Mouse (Mus musculus) megakaryocyte, embryonic 14.5 days (primary cell): ENCODE measurements around the gene Myb. TPM values are rescaled to one million over a fixed set of nuclear protein-coding genes. Genes with fewer than 3 reads are reported as not detected.
A peak's percentile ranks its signal among the peaks of the same experiment; 100 is the strongest.

Source experiments
- H3K27me3 ChIP-seq: replicated peaks from 2 replicates; pipeline ENCODE3; 2012; ENCODE audit warnings: inconsistent platforms
- H3K36me3 ChIP-seq: replicated peaks from 2 replicates; pipeline ENCODE3; 2012; ENCODE audit warnings: low read length, inconsistent platforms, mixed read lengths
- H3K4me1 ChIP-seq: 2 replicates; pipeline ENCODE4 v1.6.1; 2012; ENCODE audit warnings: inconsistent platforms
- H3K4me3 ChIP-seq: replicated peaks from 2 replicates; pipeline ENCODE3; 2012; ENCODE audit warnings: moderate library complexity, mild to moderate bottlenecking, inconsistent platforms
- H3K9me3 ChIP-seq: 2 replicates; pipeline ENCODE4 v1.6.1; 2012; ENCODE audit warnings: inconsistent platforms
- FLI1 ChIP-seq: IDR thresholded peaks from 2 replicates; pipeline ENCODE4 v1.6.1; 2012; ENCODE audit warnings: low read length, inconsistent platforms, mixed read lengths
- GATA1 ChIP-seq: IDR thresholded peaks from 3 replicates; pipeline ENCODE4 v1.6.1; 2012; ENCODE audit warnings: mixed read lengths, low read length, inconsistent platforms, borderline replicate concordance
- polyA plus RNA-seq: library from polyadenylated mRNA; stranded (reverse); fragments of >175 nt; gene quantifications from 2 replicates; pipeline ENCODE4 v1.2.3, GENCODE M21; 2012; ENCODE audit warnings: low replicate concordance; ENCODE audit not compliant: insufficient read depth

Gene Myb
- polyA plus RNA-seq, 1 experiment: 2.0 TPM

DNA sequence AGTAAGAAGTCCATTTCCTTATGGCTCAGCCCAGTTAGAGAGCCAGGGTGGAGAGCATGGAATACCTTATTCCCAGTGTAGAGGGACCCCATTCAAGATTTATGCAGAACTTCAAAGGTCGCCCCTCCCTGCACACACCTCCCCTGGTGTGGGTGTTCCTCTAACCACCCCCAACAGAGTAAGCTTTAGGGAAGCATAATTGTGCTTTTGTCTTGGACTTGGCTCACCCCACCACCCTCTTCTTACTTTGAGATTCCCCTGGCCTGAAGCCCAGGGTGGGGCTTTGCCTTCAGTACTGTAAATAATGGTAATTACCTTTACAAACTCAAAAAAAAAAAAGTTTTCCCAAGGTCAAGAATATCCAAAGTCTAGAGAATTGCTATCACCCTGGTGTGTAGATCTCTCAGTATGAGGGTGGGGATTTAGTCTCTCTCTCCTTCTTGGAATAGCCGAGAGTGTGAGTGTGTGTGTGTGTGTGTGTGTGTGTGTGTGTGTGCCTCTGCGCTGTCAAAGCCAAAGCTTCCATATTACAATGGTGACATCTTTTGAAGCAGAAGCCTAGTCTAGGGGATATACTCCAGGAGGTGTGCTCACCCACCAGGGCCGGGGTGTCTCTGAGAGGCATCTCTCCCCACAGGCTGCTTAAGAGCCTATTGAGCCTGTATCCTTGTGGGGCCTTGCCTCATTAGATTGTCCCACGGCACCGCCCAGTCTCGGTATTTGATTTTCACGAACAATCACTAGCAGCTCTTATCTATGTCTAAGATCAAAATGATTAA is 69.7 kb downstream of the Myb start:
- Histone ChIP-seq H3K4me3 (no peak overlapping the region), H3K4me1 (peaks cover 11% of the 10 kb centered on the region; the same call in 1 of the 2 replicates), H3K27me3 (peaks cover 5% of the 10 kb centered on the region), H3K9me3 (peaks cover 10% of the 10 kb centered on the region), H3K36me3 (peaks cover 11% of the 10 kb centered on the region)
- TF ChIP-seq GATA1 (no peak), FLI1 (no peak)

DNA sequence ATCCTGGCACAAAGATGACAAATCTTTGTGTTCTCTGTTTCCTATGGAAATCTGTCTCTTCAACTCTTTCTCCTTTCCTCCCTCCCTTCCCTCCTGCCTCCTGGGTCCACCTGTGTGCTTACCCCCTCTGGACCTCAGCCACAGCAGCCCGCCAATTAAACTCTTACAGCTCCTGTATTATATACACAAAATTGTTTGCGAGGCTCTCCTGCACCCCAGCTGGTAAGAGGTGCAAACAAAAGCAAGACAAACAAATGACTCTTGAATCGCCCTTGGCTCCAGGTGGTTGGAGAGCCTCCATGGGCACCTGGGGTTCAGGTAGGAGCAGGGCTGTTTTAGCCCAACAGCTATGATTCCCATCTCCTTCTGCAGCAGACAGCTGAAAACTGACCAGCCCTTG is 71.2 kb downstream of the Myb start:
- TF ChIP-seq FLI1 (no peak), GATA1 (no peak)
- H3K9me3 ChIP-seq: peaks cover 10% of the 10 kb centered on the region
- H3K36me3 ChIP-seq: peaks cover 14% of the 10 kb centered on the region
- H3K4me3 ChIP-seq: no peak overlapping the region
- peaks cover 5% of the 10 kb centered on the region for H3K27me3 ChIP-seq
- H3K4me1 ChIP-seq: peaks cover 25% of the 10 kb centered on the region

DNA sequence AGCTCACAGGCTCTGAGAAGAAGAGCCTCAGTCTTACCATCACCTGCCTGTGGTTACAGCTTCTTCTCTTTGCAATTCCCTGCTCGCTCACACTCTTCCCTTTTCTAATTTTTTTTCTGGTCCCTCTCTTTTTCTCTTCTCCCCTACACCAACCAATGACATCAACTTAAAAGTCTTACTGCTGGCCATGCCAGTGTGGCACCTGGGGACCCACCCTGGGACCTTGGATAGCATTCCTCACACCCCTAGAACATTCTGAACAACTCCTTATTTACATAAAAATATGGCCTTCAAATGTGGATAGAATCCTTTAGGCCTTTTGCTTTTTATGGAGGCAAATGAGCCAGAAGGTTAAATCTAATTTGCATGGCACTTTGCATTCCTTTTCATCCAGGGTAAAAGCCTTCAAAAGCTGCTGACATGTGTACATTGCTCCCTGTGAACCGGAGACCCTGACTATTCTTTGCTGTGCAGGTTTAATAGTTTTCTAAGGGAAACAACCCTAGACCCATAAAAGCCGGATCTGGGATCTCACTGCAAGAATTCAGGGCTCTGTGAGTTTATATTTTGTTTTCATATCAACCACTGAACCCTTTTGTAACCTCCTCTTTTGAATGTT is 73.1 kb downstream of the Myb start:
- TF ChIP-seq FLI1 (no peak), GATA1 (no peak)
- H3K36me3 ChIP-seq: peaks cover 14% of the 10 kb centered on the region
- H3K9me3 ChIP-seq: peaks cover 10% of the 10 kb centered on the region
- peaks cover 5% of the 10 kb centered on the region for H3K27me3 ChIP-seq
- H3K4me3 ChIP-seq: no peak overlapping the region
- H3K4me1 ChIP-seq: peaks cover 41% of the 10 kb centered on the region

DNA sequence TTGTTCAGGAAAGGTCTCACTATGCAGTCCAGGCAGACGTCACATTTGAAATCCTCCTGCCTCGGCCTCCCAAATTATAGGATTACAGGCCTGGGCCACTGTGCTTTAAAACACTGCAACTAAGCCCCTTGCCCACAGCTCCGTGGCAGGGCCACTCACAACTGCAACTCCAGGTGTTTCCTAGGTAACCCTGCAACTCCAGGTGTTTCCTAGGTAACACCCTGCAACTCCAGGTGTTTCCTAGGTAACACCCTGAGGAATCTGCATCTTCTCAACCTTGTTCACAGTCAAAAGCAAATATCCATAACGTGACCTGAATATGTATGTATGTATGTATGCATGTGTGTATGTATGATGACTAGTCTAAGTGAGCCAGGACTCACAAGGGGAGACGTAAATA is 75.7 kb downstream of the Myb start:
- Histone ChIP-seq H3K36me3 (peaks cover 28% of the 10 kb centered on the region), H3K4me1 (peaks cover 57% of the 10 kb centered on the region)

DNA sequence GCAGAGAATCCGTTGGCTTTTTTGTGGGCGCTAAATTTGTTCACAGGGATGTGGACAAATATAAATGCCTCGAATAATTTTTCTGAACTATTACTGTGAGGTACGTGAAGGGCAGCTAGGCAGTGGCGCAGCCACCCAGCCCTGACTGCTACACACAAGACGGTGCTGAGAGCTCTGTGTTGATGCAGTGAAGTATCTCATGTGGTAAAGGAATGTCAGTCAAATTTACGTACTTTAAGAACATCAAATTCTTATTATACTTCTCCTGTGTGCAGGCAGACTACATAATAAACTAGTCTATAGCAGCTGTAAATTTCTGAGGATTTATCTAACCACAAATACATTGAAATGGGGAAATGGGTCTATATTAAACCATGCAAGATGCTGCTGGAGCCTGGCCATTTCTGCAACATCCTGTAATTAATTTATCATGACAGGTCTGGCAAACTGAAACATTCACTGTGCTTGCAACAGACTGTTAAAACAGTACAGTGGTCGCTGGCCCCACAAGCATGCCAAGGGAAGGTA is 77.3 kb downstream of the Myb start:
- Histone ChIP-seq H3K9me3 (no peaks in the 10 kb centered on the region), H3K4me1 (peaks cover 71% of the 10 kb centered on the region), H3K27me3 (no peaks in the 10 kb centered on the region), H3K4me3 (peak overlapping the region; percentile 78), H3K36me3 (peaks cover 39% of the 10 kb centered on the region)
- TF ChIP-seq GATA1 (no peak), FLI1 (no peak)

More for the DNA sequence above, 75.7 kb downstream of the Myb start:
- Histone ChIP-seq H3K27me3 (no peaks in the 10 kb centered on the region), H3K4me3 (no peak overlapping the region), H3K9me3 (peaks cover 5% of the 10 kb centered on the region)
- TF ChIP-seq GATA1 (no peak), FLI1 (no peak)

DNA sequence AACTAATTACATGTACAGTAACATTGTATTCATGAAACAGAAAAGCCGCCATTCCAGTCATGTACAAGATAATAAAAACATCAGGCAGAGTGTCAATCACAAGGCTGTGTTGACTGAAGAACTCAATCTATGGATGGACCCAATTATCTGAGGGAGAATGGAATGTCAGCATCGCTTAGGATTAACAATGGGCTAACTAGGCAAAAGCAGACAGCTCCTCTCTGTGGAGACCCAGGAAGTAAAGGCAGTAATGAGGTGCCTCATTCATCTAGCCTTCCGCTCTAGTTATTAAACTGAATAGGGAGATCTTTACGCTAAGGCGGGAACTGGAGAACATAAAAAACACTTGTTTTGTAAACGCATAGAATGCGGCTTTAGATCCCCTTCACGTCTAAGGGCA is 78.3 kb downstream of the Myb start:
- TF ChIP-seq FLI1 (no peak), GATA1 (no peak)
- no peaks in the 10 kb centered on the region for H3K27me3 ChIP-seq
- no peak overlapping the region for H3K4me3 ChIP-seq
- peaks cover 81% of the 10 kb centered on the region for H3K4me1 ChIP-seq
- H3K36me3 ChIP-seq: peaks cover 48% of the 10 kb centered on the region
- H3K9me3 ChIP-seq: no peaks in the 10 kb centered on the region

DNA sequence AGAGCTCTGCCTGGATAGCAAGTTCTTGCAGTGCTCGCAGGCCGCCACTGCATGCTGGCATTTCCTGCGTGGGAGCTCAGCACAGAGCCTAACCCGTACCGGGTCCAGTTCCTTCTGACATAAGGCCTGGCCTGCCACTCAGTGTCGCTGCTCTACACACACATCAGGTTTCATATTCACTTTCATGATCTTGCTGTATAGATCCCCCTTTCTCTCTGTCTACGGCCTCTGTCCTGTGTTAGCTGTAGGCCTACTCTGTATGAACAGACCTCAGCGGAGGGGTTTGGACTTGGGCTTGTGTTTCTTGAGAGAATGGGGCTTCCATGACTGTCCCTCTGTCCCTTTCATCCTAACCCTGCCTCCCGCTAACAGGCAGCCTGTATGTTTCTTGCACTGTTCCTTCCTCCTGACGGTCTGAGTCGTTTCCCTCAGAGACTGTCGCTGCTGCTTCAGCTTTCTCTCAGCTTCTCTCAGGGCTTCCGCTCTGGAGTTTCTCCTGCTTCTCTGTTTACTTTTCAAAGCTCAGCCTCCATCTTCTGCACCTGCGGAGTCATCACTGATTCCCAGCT is 83.5 kb downstream of the Myb start:
- Histone ChIP-seq H3K36me3 (peaks cover 42% of the 10 kb centered on the region), H3K4me3 (peak overlapping the region; percentile 89)

DNA sequence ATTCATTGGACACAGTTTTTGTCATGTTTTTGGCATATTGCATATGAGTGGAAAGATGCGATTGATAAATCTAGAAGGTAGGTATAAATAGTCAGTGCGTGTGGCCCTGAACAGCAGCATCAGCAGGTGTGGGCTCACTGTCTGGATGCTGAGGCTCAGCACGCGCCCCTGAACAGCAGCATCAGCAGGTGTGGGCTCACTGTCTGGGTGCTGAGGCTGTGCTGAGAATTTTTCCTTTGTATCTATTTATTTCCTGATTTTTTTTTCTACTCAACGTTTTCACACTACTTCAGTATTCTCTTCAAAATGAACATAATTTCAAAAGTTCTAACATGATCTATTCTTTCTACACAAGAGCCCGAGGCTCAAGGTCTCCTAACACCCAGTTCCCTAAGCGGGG is 84.1 kb downstream of the Myb start:
- TF ChIP-seq FLI1 (no peak), GATA1 (no peak)

More for the DNA sequence above, 83.5 kb downstream of the Myb start:
- H3K9me3 ChIP-seq: no peaks in the 10 kb centered on the region
- TF ChIP-seq FLI1 (no peak), GATA1 (no peak)
- H3K27me3 ChIP-seq: no peaks in the 10 kb centered on the region
- peaks cover 86% of the 10 kb centered on the region for H3K4me1 ChIP-seq

DNA sequence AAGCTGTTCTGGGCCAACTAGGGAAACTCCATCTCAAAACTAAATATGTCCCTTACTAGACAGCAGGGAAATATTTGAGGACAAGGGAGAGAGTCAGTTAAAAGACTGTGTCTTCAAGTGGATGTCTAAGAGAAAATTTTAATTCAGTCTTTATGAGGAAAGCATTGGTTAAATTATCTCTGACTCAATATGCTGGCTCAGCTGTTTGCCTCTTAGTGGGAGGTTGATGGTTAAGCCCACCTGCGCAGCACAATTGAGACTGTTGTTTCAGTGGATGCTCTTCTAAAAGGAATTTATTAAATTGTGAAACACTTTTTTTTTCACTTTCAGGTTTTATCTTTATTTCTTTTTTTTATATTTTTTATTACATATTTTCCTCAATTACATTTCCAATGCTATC is 84.6 kb downstream of the Myb start:
- peaks cover 38% of the 10 kb centered on the region for H3K36me3 ChIP-seq
- H3K4me3 ChIP-seq: peak overlapping the region; percentile 90
- no peaks in the 10 kb centered on the region for H3K27me3 ChIP-seq
- TF ChIP-seq FLI1 (no peak), GATA1 (no peak)
- H3K9me3 ChIP-seq: no peaks in the 10 kb centered on the region
- H3K4me1 ChIP-seq: peaks cover 93% of the 10 kb centered on the region

More for the DNA sequence above, 84.1 kb downstream of the Myb start:
- no peaks in the 10 kb centered on the region for H3K9me3 ChIP-seq
- H3K36me3 ChIP-seq: peaks cover 39% of the 10 kb centered on the region
- H3K27me3 ChIP-seq: no peaks in the 10 kb centered on the region
- H3K4me1 ChIP-seq: peaks cover 87% of the 10 kb centered on the region
- peak overlapping the region; percentile 89 for H3K4me3 ChIP-seq

Other genes with a start within 250 kb of the Myb start
- gene Ahi1, start 208.4 kb downstream of the Myb start, polyA plus RNA-seq: 6.3 and 10.0 TPM in 2 replicates
- 5.4 and 11.9 TPM in 2 replicates for gene Hbs1l, start 135.0 kb upstream of the Myb start, polyA plus RNA-seq
- gene Aldh8a1, start 216.3 kb upstream of the Myb start, polyA plus RNA-seq: not detected in 2 replicates